In genomic region chr7:80149356-80149755, GRCm38 (mm10) we compare ENCODE assay signal across 9 mouse cellular contexts. TPM values are rescaled to one million over a fixed set of nuclear protein-coding genes. Genes with fewer than 3 reads are reported as not detected.
DNase-seq lines count a peak whose midpoint lies in the region; ATAC-seq lines count a peak whose summit lies in the region.
"Had no signal": no experiment of that assay in that cellular context is flagged by ENCODE, and none has a peak within 500 bp of the region (broad histone marks: within the 10 kb centered on the region; RNA-seq: fewer than 3 reads in every experiment).

No protein-coding gene starts in this region.

- peaks cover 11% of the 10 kb centered on the region for H3K4me1 ChIP-seq in lung, embryonic 15.5 days
- peaks cover 5% of the 10 kb centered on the region; the same call in 1 of the 2 replicates for H3K4me1 ChIP-seq in stomach, embryonic 14.5 days (ENCODE audit: control insufficient read depth, insufficient read depth, low read length)
- H3K4me1 ChIP-seq in intestine, embryonic 16.5 days (ENCODE audit: control insufficient read depth, insufficient read depth, low read length): no peaks in the 10 kb centered on the region

- no peaks in the 10 kb centered on the region for H3K9me3 ChIP-seq in lung, embryonic 15.5 days
- H3K9me3 ChIP-seq in stomach, embryonic 14.5 days (ENCODE audit: control insufficient read depth, low read depth, low read length): no peaks in the 10 kb centered on the region
- no peaks in the 10 kb centered on the region for H3K9me3 ChIP-seq in intestine, embryonic 16.5 days (ENCODE audit: control insufficient read depth, low read length)

- DNase-seq in cerebellum, adult 11-12 months: peak; percentile 19
- DNase-seq in cerebellum, adult 11 months: no peak
- DNase-seq in lung, adult 18-20 months: no peak
- DNase-seq in left cerebral cortex, postnatal 25 days (ENCODE audit: low spot score in 2 of 2): peak; percentile 50 to 59

- intact Hi-C loops in left cerebral cortex, postnatal 25 days (cut with DNase I): no loop called here

- no peaks in the 10 kb centered on the region for H3K36me3 ChIP-seq in lung, embryonic 15.5 days
- H3K36me3 ChIP-seq in stomach, embryonic 14.5 days (ENCODE audit: control insufficient read depth, insufficient read depth, low read length): no peaks in the 10 kb centered on the region
- H3K36me3 ChIP-seq in intestine, embryonic 16.5 days (ENCODE audit: control insufficient read depth, insufficient read depth, low read length): no peaks in the 10 kb centered on the region

- H3K4me3 ChIP-seq in lung, embryonic 15.5 days: no peak overlapping the region
- H3K4me3 ChIP-seq in stomach, embryonic 14.5 days (ENCODE audit: low read depth, low read length): no peak overlapping the region
- no peak overlapping the region for H3K4me3 ChIP-seq in intestine, embryonic 16.5 days (ENCODE audit: low read length)
- H3K4me3 ChIP-seq: megakaryocyte, embryonic 14.5 days had no signal

- 45% methylated on average over 9 of the region's 9 CpGs for WGBS in lung, embryonic 15.5 days
- 44% methylated on average over 9 of the region's 9 CpGs for WGBS in stomach, embryonic 14.5 days
- 54% methylated on average over 9 of the region's 9 CpGs for WGBS in intestine, embryonic 16.5 days

- peak overlapping the region; percentile 57 for H3K27ac ChIP-seq in lung, embryonic 15.5 days
- peak overlapping the region; percentile 36; the same call in 1 of the 2 replicates for H3K27ac ChIP-seq in stomach, embryonic 14.5 days (ENCODE audit: low read length)
- no peak overlapping the region for H3K27ac ChIP-seq in intestine, embryonic 16.5 days (ENCODE audit: low read length)

- H3K4me2 ChIP-seq in lung, embryonic 15.5 days: peak overlapping the region; percentile 3; the same call in 1 of the 2 replicates
- no peak overlapping the region for H3K4me2 ChIP-seq in stomach, embryonic 14.5 days (replicated peaks; ENCODE audit: low read depth, low read length)
- H3K4me2 ChIP-seq in intestine, embryonic 16.5 days (ENCODE audit: low read depth, low read length): no peak overlapping the region

- ATAC-seq in lung, embryonic 15.5 days (ENCODE audit: borderline replicate concordance, extremely low read depth, low FRiP score, low TSS enrichment): peak; percentile 70; the same call in 1 of the 2 replicates
- no peak; the same call in 1 of the 2 replicates for ATAC-seq in stomach, embryonic 14.5 days (ENCODE audit: insufficient number of reproducible peaks, insufficient read depth, low FRiP score, low read depth)
- ATAC-seq in megakaryocyte-erythroid progenitor cell, adult 5-6 weeks (replicated peaks; ENCODE audit: low FRiP score, low TSS enrichment, poor library complexity, severe bottlenecking): no peak
- ATAC-seq in intestine, embryonic 16.5 days: no peak

- H3K27me3 ChIP-seq in lung, embryonic 15.5 days: no peaks in the 10 kb centered on the region
- no peaks in the 10 kb centered on the region for H3K27me3 ChIP-seq in stomach, embryonic 14.5 days (ENCODE audit: control insufficient read depth, insufficient read depth, low read length)
- no peaks in the 10 kb centered on the region for H3K27me3 ChIP-seq in intestine, embryonic 16.5 days (replicated peaks; ENCODE audit: control insufficient read depth, insufficient read depth, low read length)
- H3K27me3 ChIP-seq: megakaryocyte, embryonic 14.5 days had no signal

- no peak overlapping the region for H3K9ac ChIP-seq in lung, embryonic 15.5 days
- no peak overlapping the region for H3K9ac ChIP-seq in stomach, embryonic 14.5 days (replicated peaks; ENCODE audit: low read depth, low read length)
- H3K9ac ChIP-seq in intestine, embryonic 16.5 days (ENCODE audit: low read depth, low read length): no peak overlapping the region

RNA-seq across cellular contexts. Expression of gene Idh2, which starts 34.2 kb away (rescaled TPM):
- 690 and 692 TPM in 2 replicates for polyA plus RNA-seq in lung, embryonic 15.5 days (2015; fragmentation: Nextera tagmentation; extraction: Ambion mirVana)
- 10 to 100 TPM; 50.8 to 59.1 TPM for total RNA-seq in left cerebral cortex, postnatal 25 days (2021)
- polyA plus RNA-seq in stomach, embryonic 14.5 days (2014; fragmentation: Nextera tagmentation; extraction: Ambion mirVana): 613 and 615 TPM in 2 replicates
- total RNA-seq in megakaryocyte-erythroid progenitor cell, adult 5-6 weeks (2014; fragmentation: Nextera tagmentation): 80.7 and 102 TPM in 2 replicates
- total RNA-seq in megakaryocyte-erythroid progenitor cell, adult 5-6 weeks (2017): 117 and 132 TPM in 2 replicates
- 540 and 585 TPM in 2 replicates for polyA plus RNA-seq in intestine, embryonic 16.5 days (2015; fragmentation: Nextera tagmentation; extraction: Ambion mirVana)

RNA-seq across cellular contexts. Expression of gene Sema4b, which starts 37.3 kb away (rescaled TPM):
- 13.7 and 14.9 TPM in 2 replicates for polyA plus RNA-seq in lung, embryonic 15.5 days (2015; fragmentation: Nextera tagmentation; extraction: Ambion mirVana)
- 10 to 100 TPM; 17.4 to 20.5 TPM for total RNA-seq in left cerebral cortex, postnatal 25 days (2021)
- 21.7 and 23.4 TPM in 2 replicates for polyA plus RNA-seq in stomach, embryonic 14.5 days (2014; fragmentation: Nextera tagmentation; extraction: Ambion mirVana)
- 8.3 and 13.4 TPM in 2 replicates for total RNA-seq in megakaryocyte-erythroid progenitor cell, adult 5-6 weeks (2014; fragmentation: Nextera tagmentation)
- total RNA-seq in megakaryocyte-erythroid progenitor cell, adult 5-6 weeks (2017): 3.2 and 3.4 TPM in 2 replicates
- polyA plus RNA-seq in intestine, embryonic 16.5 days (2015; fragmentation: Nextera tagmentation; extraction: Ambion mirVana): 14.9 and 16.3 TPM in 2 replicates

Comparison
In these comparisons a context has a peak if more than half of its experiments do, and no peak if none do; other contexts are left out.
1. DNase-seq: peak in cerebellum, adult 11-12 months (single experiment) and left cerebral cortex, postnatal 25 days (2 of 2); none in cerebellum, adult 11 months (single experiment) and lung, adult 18-20 months (0 of 2).